Comparison of ENCODE assay signal across 7 mouse cellular contexts in genomic region chr19:41801742-41802369, GRCm38 (mm10). TPM values are rescaled to one million over a fixed set of nuclear protein-coding genes. Genes with fewer than 3 reads are reported as not detected.
DNase-seq lines count a peak whose midpoint lies in the region; ATAC-seq lines count a peak whose summit lies in the region.

Arhgap19 (minus strand) TSS chr19:41802047.

- peaks cover 8% of the 10 kb centered on the region for H3K4me1 ChIP-seq in intestine, embryonic 15.5 days (replicated peaks)
- peaks cover 29% of the 10 kb centered on the region for H3K4me1 ChIP-seq in midbrain, embryonic 10.5 days

- WGBS in intestine, embryonic 15.5 days = under 1% methylated on average over 48 of the region's 48 CpGs
- under 1% methylated on average over 48 of the region's 48 CpGs for WGBS in midbrain, embryonic 10.5 days

- H3K9ac ChIP-seq in intestine, embryonic 15.5 days = peak within 1 kb of the TSS; percentile 84

- H3K27me3 ChIP-seq in intestine, embryonic 15.5 days (replicated peaks) = no peaks in the 10 kb centered on the region
- no peaks in the 10 kb centered on the region for H3K27me3 ChIP-seq in midbrain, embryonic 10.5 days (ENCODE audit: low read depth, poor library complexity, severe bottlenecking)

- no peaks in the 10 kb centered on the region for H3K36me3 ChIP-seq in intestine, embryonic 15.5 days
- H3K36me3 ChIP-seq in midbrain, embryonic 10.5 days = peaks cover 4% of the 10 kb centered on the region; the same call in 1 of the 2 replicates

- peak; percentile 100 for ATAC-seq in intestine, embryonic 15.5 days

- peak within 1 kb of the TSS; percentile 66 for H3K4me2 ChIP-seq in intestine, embryonic 15.5 days (replicated peaks)

- H3K27ac ChIP-seq in intestine, embryonic 15.5 days = no peak within 1 kb of the TSS
- H3K27ac ChIP-seq in midbrain, embryonic 10.5 days (replicated peaks) = peak within 1 kb of the TSS; percentile 95

- peak; percentile 95 for DNase-seq in adrenal gland, adult 2 months
- DNase-seq in embryo, embryonic 11.5 days (ENCODE audit: low read depth, low spot score) = peak; percentile 84
- peak; percentile 74 to 87 for DNase-seq in gastrocnemius, postnatal 36 days
- DNase-seq in left cerebral cortex, postnatal 25 days (ENCODE audit: low spot score in 2 of 2) = peak; percentile 88 to 98
- DNase-seq in midbrain, embryonic 10.5 days (ENCODE audit: low spot score) = peak; percentile 91
- peak; percentile 80 for DNase-seq in right cerebral cortex, postnatal 4 days

- no peaks in the 10 kb centered on the region; the same call in 1 of the 2 replicates for H3K9me3 ChIP-seq in intestine, embryonic 15.5 days
- peaks cover 10% of the 10 kb centered on the region; the same call in 1 of the 2 replicates for H3K9me3 ChIP-seq in midbrain, embryonic 10.5 days (replicated peaks)

- H3K4me3 ChIP-seq in intestine, embryonic 15.5 days (replicated peaks) = peak within 1 kb of the TSS; percentile 84
- H3K4me3 ChIP-seq in midbrain, embryonic 10.5 days = peak within 1 kb of the TSS; percentile 88

- intact Hi-C loops in gastrocnemius, postnatal 36 days (cut with DNase I) = loop anchor here (5.0 kb wide), 1 partner anchor 45 kb away; the partner anchor contains the start of gene Frat2
- intact Hi-C loops in left cerebral cortex, postnatal 25 days (cut with DNase I) = loop anchor here (2.0 kb wide), 1 partner anchor 47 kb away; the partner anchor contains the start of gene Frat2

RNA-seq across cellular contexts. Expression of gene Arhgap19, which starts in this region (rescaled TPM):
- total RNA-seq in adrenal gland, adult 2 months (2021) = 1 to 10 TPM; 3.5 to 5.2 TPM
- polyA plus RNA-seq in adrenal gland, adult 2 months (2012; rRNA removed) = 0.83 TPM in 2 replicates
- 1 to 10 TPM; 6.4 to 6.6 TPM for total RNA-seq in gastrocnemius, postnatal 36 days (2021)
- 18.4 and 19.4 TPM in 2 replicates for polyA plus RNA-seq in intestine, embryonic 15.5 days (2015; fragmentation: Nextera tagmentation; extraction: Ambion mirVana)
- total RNA-seq in left cerebral cortex, postnatal 25 days (2021) = 1 to 10 TPM; 2.7 to 3.7 TPM
- polyA plus RNA-seq in midbrain, embryonic 10.5 days (2016; fragmentation: Nextera tagmentation; extraction: Ambion mirVana) = 38.1 and 39.5 TPM in 2 replicates

Comparison
In these comparisons a context has a peak if more than half of its experiments do, and no peak if none do; other contexts are left out.
1. RNA of gene Arhgap19 (polyA plus RNA-seq): 38.1 to 39.5 TPM in midbrain, embryonic 10.5 days and 18.4 to 19.4 TPM in intestine, embryonic 15.5 days; 0.83 TPM in adrenal gland, adult 2 months; every median in the first group is over 10 times any median in the second.
2. Peak in every context shown above with its lines, with median percentiles within 50 percentile points of each other: DNase-seq.